Mouse (Mus musculus) CH12.LX (cell line): ENCODE measurements at regions not wholly inside any gene's neighbourhood (a gene's known extent, or its start where the extent isn't known, plus 50 kb on each side); places are given as distances from the start of the nearest gene placed in this dataset.
"Not testable (repeated sequence)": the region's sequence is repeated elsewhere in the genome, so short reads cannot be mapped to it uniquely, and the experiment has no call there.

ENCODE experiments used
- DNase-seq: peaks from one replicate; pipeline ENCODE4 v3.0.0-alpha.2; 2013; ENCODE audit errors: extremely low read depth
- H3K27ac ChIP-seq: 2 replicates; pipeline ENCODE4 v1.5.1; 2012; ENCODE audit warnings: low read depth, mild to moderate bottlenecking, control low read depth, moderate library complexity; ENCODE audit not compliant: insufficient read depth
- H3K27me3 ChIP-seq: replicated peaks from 2 replicates; pipeline ENCODE3; 2012; ENCODE audit warnings: inconsistent platforms
- H3K36me3 ChIP-seq, 2 experiments: replicated peaks in 1 of 2; 2 replicates each; pipeline versions ENCODE3 to v1.6.1; 2012; ENCODE audit warnings: inconsistent platforms in 1 of 2, low read length in 1 of 2, mild to moderate bottlenecking in 1 of 2, mixed read lengths in 1 of 2, moderate library complexity in 1 of 2; ENCODE audit not compliant: control insufficient read depth in 1 of 2, insufficient read depth in 1 of 2
- H3K4me1 ChIP-seq, 2 experiments: 2 replicates each; pipeline ENCODE4 v1.6.1; 2012; ENCODE audit warnings: inconsistent platforms in 1 of 2, moderate library complexity in 1 of 2; ENCODE audit not compliant: insufficient read depth in 2 of 2, control insufficient read depth in 1 of 2
- H3K4me2 ChIP-seq: 2 replicates; pipeline ENCODE4 v1.6.1; 2012; ENCODE audit warnings: low read depth, mild to moderate bottlenecking, control low read depth; ENCODE audit not compliant: poor library complexity, insufficient read depth, severe bottlenecking
- H3K4me3 ChIP-seq, 3 experiments: fragments of 150-350 bp in 1 of 3; sonication (generic) in 1 of 3; replicated peaks in 1 of 3; 2 replicates each; pipeline versions ENCODE3 to v1.5.1; 2011 to 2012; ENCODE audit warnings: low read depth in 2 of 3, low read length in 2 of 3, mild to moderate bottlenecking in 2 of 3, moderate library complexity in 2 of 3, control low read depth in 1 of 3, improper control_type of control experiment in 1 of 3, inconsistent platforms in 1 of 3, mixed read lengths in 1 of 3; ENCODE audit not compliant: poor library complexity in 1 of 3
- H3K79me2 ChIP-seq: replicated peaks from 2 replicates; pipeline ENCODE4 v1.6.1; 2012; ENCODE audit warnings: mild to moderate bottlenecking, moderate library complexity; ENCODE audit not compliant: control insufficient read depth, poor library complexity, insufficient read depth, severe bottlenecking; ENCODE audit errors: extremely low read depth
- H3K9ac ChIP-seq: 2 replicates; pipeline ENCODE4 v1.6.1; 2012; ENCODE audit warnings: low read depth, mild to moderate bottlenecking, control low read depth, moderate library complexity; ENCODE audit not compliant: insufficient read depth
- H3K9me3 ChIP-seq: replicated peaks from 2 replicates; pipeline ENCODE3; 2012; ENCODE audit warnings: low read length, inconsistent platforms, mixed read lengths
- BHLHE40 ChIP-seq: IDR thresholded peaks from 2 replicates; pipeline ENCODE4 v1.6.1; 2011; ENCODE audit warnings: mild to moderate bottlenecking, low read depth, low read length, improper control_type of control experiment
- CTCF ChIP-seq, 2 experiments: IDR thresholded peaks in 1 of 2; conservative IDR thresholded peaks in 1 of 2; 2 replicates each; pipeline ENCODE4 v1.5.1; 2011 to 2012; ENCODE audit warnings: low read depth in 2 of 2, low read length in 2 of 2, improper control_type of control experiment in 1 of 2, inconsistent platforms in 1 of 2, mild to moderate bottlenecking in 1 of 2, moderate library complexity in 1 of 2
- GABPA ChIP-seq: IDR thresholded peaks from 2 replicates; pipeline ENCODE4 v1.6.1; 2012; ENCODE audit warnings: low read depth, low read length, improper control_type of control experiment, inconsistent platforms; ENCODE audit not compliant: insufficient replicate concordance
- KAT2A ChIP-seq: IDR thresholded peaks from 2 replicates; pipeline ENCODE4 v1.6.1; 2012; ENCODE audit warnings: low read length, improper control_type of control experiment, inconsistent platforms; ENCODE audit not compliant: insufficient replicate concordance
- NRF1 ChIP-seq: IDR thresholded peaks from 2 replicates; pipeline ENCODE4 v1.6.1; 2014; ENCODE audit warnings: low read depth, mild to moderate bottlenecking, inconsistent platforms, low read length, improper control_type of control experiment, moderate library complexity
- POLR2A ChIP-seq: IDR thresholded peaks from 2 replicates; pipeline ENCODE4 v1.6.1; 2011; ENCODE audit warnings: low read depth, mild to moderate bottlenecking, improper control_type of control experiment, low read length
- RAD21 ChIP-seq: IDR thresholded peaks from 2 replicates; pipeline ENCODE4 v1.6.1; 2011; ENCODE audit warnings: low read depth, mild to moderate bottlenecking, low read length, improper control_type of control experiment, moderate library complexity
- SIN3A ChIP-seq: IDR thresholded peaks from 2 replicates; pipeline ENCODE4 v1.6.1; 2012; ENCODE audit warnings: low read length, improper control_type of control experiment, inconsistent platforms
- SMC3 ChIP-seq: IDR thresholded peaks from 2 replicates; pipeline ENCODE4 v1.6.1; 2011; ENCODE audit warnings: low read depth, low read length, improper control_type of control experiment
- TBP ChIP-seq: conservative IDR thresholded peaks from 2 replicates; pipeline ENCODE4 v1.6.1; 2011; ENCODE audit warnings: low read depth, low read length, improper control_type of control experiment
- USF1 ChIP-seq: IDR thresholded peaks from 2 replicates; pipeline ENCODE4 v1.6.1; 2014; ENCODE audit warnings: low read depth, mild to moderate bottlenecking, inconsistent platforms, low read length, improper control_type of control experiment
- ZKSCAN1 ChIP-seq: IDR thresholded peaks from 2 replicates; pipeline ENCODE4 v1.6.1; 2012; ENCODE audit warnings: low read depth, inconsistent platforms, low read length, improper control_type of control experiment, borderline replicate concordance
- ZNF384 ChIP-seq: IDR thresholded peaks from 2 replicates; pipeline ENCODE4 v1.6.1; 2012; ENCODE audit warnings: low read depth, low read length, improper control_type of control experiment, inconsistent platforms
- dilution Hi-C: fragments of 300-500 bp; cut with MboI; formaldehyde crosslinking; loops from 2 replicates; pipeline ENCODE4 v1.14.3; 2020; ENCODE audit warnings: low sequenced_read_pairs; ENCODE audit not compliant: extremely low pct_unique_long_range_greater_than_20kb, extremely low pct_ligation_motif_present
- in situ Hi-C: fragments of 300-500 bp; cut with MboI; formaldehyde crosslinking; loops from 3 replicates; pipeline ENCODE4 v1.14.3; 2019; ENCODE audit warnings: low sequenced_read_pairs, low pct_ligation_motif_present, low pct_unique_long_range_greater_than_20kb, mixed read lengths

- dilution Hi-C loops: no loop called here
- H3K36me3 ChIP-seq: no peaks in the 10 kb centered on the region
- no peak overlapping the region for H3K4me2 ChIP-seq
- no peak overlapping the region for H3K27ac ChIP-seq
- H3K4me1 ChIP-seq: peaks cover 3 to 13% of the 10 kb centered on the region in 2 experiments; a peak in 3 of 4 replicates
- H3K9me3 ChIP-seq: no peaks in the 10 kb centered on the region
- in situ Hi-C loops: no loop called here
- peak; percentile 72 for TF ChIP-seq RAD21
- no peak for TF ChIP-seq ZKSCAN1
- peak; percentile 52 for TF ChIP-seq SMC3
- TF ChIP-seq TBP: no peak
- TF ChIP-seq CTCF (conservative IDR thresholded peaks at IDR 0.05 in 1 of 2, IDR thresholded peaks at IDR 0.05 in 1 of 2; ENCODE audit: low read depth in 2 of 2, low read length in 2 of 2): peak in 1 of 2 experiments; percentile 65; a peak in 2 of 4 replicates
- no peak for TF ChIP-seq KAT2A
- no peak overlapping the region for H3K4me3 ChIP-seq
- H3K27me3 ChIP-seq: no peaks in the 10 kb centered on the region
- DNase-seq: peak; percentile 27
- H3K79me2 ChIP-seq: no peaks in the 10 kb centered on the region
- H3K9ac ChIP-seq: no peak overlapping the region
Observed at GRCm38 (mm10) chr12:48391008-48391407, 991.5 kb upstream of the Foxg1 start.

- TF ChIP-seq USF1 (no peak), ZNF384 (peak; percentile 70), GABPA (no peak)
- Histone ChIP-seq H3K4me1 (no peaks in the 10 kb centered on the region), H3K79me2 (no peaks in the 10 kb centered on the region), H3K27me3 (no peaks in the 10 kb centered on the region), H3K9me3 (no peaks in the 10 kb centered on the region), H3K9ac (no peak overlapping the region), H3K4me3 (no peak overlapping the region), H3K4me2 (no peak overlapping the region), H3K36me3 (no peaks in the 10 kb centered on the region), H3K27ac (no peak overlapping the region)
- no peak for DNase-seq
- in situ Hi-C loops: no loop called here
- dilution Hi-C loops: no loop called here
Observed at GRCm38 (mm10) chr12:48439333-48440046, 943.0 kb upstream of the Foxg1 start.

GRCm38 (mm10) chr12:48448719-48449118 lies 933.7 kb upstream of the Foxg1 start:
- H3K27me3 ChIP-seq, H3K79me2 ChIP-seq, in situ Hi-C loops, H3K4me3 ChIP-seq, H3K4me1 ChIP-seq, dilution Hi-C loops, H3K36me3 ChIP-seq, H3K4me2 ChIP-seq, H3K9me3 ChIP-seq, H3K27ac ChIP-seq, H3K9ac ChIP-seq: not testable (repeated sequence)
- peak; percentile 0 for DNase-seq
- peak; percentile 11; the same call in 1 of the 2 replicates for TF ChIP-seq SIN3A
- TF ChIP-seq POLR2A: 0 out of 2 replicates have a peak, but pooled peaks have one; percentile 19
- peak; percentile 76 for TF ChIP-seq NRF1
- TF ChIP-seq BHLHE40: peak; percentile 58
